Mouse (Mus musculus) brain, embryonic 14.5 days (tissue): Measurements from ENCODE around the gene S100a3. TPM values are rescaled to one million over a fixed set of nuclear protein-coding genes. Genes with fewer than 3 reads are reported as not detected.

ENCODE experiments used
- DNase-seq: peaks from one replicate; pipeline ENCODE4 v3.0.0-alpha.2; 2011; ENCODE audit warnings: low read depth
- CTCF ChIP-seq: fragments of 200-500 bp; IDR thresholded peaks from 2 replicates; pipeline ENCODE4 v1.5.1; 2012; ENCODE audit warnings: inconsistent platforms, mild to moderate bottlenecking, moderate library complexity, borderline replicate concordance; ENCODE audit not compliant: insufficient read depth, insufficient read length; ENCODE audit errors: extremely low read depth
- POLR2A ChIP-seq: fragments of 200-500 bp; IDR thresholded peaks from 2 replicates; pipeline ENCODE4 v1.6.1; 2012; ENCODE audit warnings: mild to moderate bottlenecking, inconsistent platforms, borderline replicate concordance; ENCODE audit not compliant: poor library complexity, insufficient read depth, insufficient read length, severe bottlenecking; ENCODE audit errors: extremely low read depth
- polyA plus RNA-seq: library from polyadenylated mRNA; depleted of rRNA; stranded (reverse); fragments of >200 nt; gene quantifications from 2 replicates; pipeline ENCODE4 v1.2.3, GENCODE M21; 2012

S100a3 gene
- polyA plus RNA-seq, 1 experiment, result 1.1 TPM

DNA sequence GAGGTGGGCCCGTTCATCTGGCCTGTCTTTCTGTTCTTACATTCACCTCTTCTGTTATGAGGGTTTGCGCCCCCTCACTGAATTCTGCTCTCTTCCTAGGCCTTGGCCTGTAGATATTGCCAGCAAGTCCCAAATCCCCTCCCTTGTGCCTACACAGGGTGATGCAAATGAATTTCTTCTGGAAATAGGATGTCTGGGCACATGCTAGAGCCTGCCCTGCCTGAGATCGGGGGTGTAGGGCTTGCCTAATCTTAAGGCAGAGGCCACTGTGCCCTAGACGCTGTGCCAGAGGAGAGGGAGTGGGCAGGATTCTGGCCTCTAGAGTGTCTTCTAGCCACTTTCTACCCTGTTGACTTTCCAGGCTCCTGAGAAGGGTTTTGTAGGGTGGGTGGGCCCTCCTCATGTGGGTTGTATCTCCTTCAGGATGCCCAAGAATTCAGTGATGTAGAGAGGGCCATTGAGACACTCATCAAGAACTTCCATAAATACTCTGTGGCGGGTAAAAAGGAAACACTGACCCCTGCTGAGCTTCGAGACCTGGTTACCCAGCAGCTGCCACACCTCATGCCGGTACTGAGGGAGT, 33.0 kb upstream of the S100a3 start:
- no peak for DNase-seq
- TF ChIP-seq CTCF, result no peak
- no peak for TF ChIP-seq POLR2A

DNA sequence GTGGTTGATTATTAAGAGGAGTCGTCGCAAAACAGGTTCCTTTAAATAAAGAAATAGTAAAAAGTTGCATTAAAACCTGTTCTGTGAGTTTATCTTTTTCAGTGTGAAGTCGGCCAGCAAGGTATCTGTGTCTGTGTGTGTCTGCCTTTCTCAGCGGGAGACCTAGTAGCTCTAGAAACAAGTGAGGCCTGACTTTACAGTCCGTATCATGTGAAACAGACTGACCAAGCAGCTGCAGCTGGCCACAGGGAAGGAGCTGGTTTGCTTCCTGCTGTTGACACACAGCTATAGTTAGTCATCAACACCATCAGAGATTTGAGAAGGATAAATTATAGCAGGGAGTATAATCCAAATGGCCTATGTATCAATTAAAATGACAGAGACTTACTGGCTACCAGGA, 28.7 kb upstream of the S100a3 start:
- DNase-seq, result no peak
- TF ChIP-seq POLR2A (no peak), CTCF (no peak)

DNA sequence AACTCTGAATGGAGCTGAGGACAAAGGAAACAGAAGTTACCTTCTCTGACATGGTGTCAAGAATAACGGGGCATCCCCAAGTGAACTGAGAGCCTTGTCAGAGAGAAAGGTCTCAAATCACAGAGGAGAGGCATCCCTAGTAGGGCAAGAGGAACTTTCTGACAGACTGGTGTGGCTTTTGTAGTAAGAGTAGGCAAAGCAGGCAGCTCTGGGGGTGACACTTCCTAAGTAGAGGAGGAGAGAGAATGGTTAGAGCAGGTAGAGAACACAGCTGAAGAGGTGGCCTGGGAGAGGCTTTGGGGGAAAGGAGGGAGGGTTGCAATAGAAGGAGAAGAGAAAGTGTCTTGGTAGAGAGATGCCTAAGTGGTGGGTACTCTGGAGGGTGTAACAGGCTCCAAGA, 24.9 kb upstream of the S100a3 start:
- TF ChIP-seq CTCF (no peak), POLR2A (no peak)
- DNase-seq, result no peak

DNA sequence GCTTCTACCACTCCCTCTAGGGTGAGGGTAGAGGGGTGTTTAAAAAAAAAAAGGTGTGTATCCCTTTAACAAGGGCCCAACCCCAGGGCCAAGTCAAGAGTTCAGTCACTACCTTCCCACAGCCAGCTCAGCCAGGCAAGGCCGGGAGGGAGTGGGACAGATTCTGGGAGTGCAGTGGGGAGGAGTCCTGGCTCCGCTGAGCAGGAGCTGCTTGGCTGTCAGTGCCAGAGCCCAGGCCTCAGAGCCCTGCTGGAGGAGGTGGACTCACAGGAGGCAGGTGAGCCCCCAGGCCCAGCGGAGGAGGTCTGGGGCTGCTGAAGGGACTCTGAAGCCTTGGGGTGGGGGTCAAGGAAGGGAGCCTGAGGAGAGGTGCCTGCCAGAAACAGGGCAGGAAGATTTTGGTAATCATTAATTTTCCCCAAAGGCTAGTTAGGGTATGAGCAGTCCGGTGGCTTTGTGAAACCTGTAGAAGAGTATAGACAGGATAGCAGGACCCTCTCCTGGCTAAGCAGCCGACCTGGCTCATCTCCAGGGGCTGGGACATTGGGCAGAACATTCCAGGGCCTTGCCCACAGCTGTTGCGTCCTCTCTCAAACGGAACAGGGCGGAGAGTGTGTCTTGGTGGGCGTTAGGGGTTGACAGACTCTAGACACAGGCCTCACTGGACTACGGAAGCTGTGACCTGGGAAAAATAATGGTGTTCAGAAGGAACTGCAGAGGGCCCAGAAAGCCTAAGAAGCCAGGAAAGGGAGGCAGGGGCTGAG, 23.1 kb upstream of the S100a3 start, which contains the start of gene S100a16:
Gene S100a16 (plus strand): TSS at position 114 of the 764 bp plus-strand sequence.
- TF ChIP-seq POLR2A (no peak), CTCF (no peak)
- no peak for DNase-seq

DNA sequence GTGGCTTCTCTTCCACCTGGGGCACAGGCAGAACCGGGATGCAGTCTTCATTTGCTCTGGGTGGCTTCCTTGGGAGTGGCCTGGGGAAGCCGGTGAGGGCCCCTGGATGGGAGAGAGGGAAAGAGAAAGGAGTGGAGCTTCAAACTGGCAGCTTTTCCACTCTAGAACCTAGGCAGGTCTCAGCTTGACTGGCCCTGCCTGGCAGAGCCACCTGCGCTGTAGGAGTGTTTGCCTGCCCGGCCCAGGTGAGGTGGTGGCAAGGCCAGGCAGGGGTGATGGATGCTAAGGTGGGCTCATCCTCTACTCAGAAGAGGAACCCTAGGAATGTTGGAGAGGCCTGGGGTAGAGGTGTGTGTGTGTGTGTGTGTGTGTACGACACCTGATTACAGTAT, 22.5 kb upstream of the S100a3 start:
- no peak for DNase-seq
- TF ChIP-seq POLR2A, result no peak
- no peak for TF ChIP-seq CTCF

DNA sequence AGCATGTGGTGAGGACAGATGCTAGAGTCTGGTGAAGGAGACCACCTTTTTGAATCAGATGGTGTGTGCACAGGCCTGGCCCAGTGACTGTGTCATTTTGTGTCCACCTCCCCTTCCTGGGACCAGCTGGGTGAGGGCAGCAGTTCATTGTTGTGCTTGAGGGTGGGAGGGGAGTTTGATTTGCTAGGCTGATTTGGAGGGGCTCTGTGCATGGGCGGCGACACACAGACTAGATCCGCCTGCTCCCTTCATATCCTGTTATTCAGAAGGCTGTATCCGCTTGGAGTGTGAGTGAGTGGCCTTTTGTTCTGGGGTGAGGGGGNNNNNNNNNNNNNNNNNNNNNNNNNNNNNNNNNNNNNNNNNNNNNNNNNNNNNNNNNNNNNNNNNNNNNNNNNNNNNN, 19.5 kb upstream of the S100a3 start:
- peak; percentile 63 for DNase-seq
- no peak for TF ChIP-seq CTCF
- no peak for TF ChIP-seq POLR2A

DNA sequence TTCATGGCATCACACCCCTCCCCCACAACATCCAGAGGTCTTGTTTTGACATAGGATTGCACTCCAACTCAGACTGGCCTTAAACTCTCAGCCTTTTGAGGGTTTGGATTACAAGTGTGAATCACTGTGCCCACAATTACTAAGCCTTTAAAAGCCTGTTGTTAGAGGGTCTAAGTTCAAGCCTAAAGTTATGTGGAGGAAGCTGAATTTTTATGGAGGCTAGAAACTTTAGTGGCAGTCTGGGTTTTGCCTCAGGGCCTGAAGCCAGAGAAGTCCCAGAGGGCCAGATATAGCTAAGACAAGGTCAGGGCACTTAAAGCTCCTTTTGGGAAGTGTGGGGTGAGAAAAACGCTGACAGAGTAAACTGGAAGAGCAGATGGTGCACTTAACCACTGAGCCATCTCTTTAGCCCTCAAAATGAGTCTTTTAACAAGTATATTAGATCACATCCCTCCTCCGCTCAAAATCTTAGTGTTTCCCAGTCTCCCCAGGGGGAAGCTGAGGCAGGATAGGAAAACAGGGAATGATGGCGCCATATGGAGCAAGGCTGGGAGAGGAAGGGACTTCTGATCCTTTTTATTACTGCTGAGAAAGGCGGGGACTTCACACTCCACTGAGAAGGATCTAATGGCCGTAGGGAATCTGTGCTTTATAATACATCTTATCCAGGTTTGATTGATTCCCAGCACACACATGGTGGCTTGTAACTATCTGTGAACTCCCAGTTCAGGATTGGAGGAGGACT, 10.5 kb upstream of the S100a3 start:
- no peak for TF ChIP-seq CTCF
- TF ChIP-seq POLR2A, result no peak
- DNase-seq, result no peak

DNA sequence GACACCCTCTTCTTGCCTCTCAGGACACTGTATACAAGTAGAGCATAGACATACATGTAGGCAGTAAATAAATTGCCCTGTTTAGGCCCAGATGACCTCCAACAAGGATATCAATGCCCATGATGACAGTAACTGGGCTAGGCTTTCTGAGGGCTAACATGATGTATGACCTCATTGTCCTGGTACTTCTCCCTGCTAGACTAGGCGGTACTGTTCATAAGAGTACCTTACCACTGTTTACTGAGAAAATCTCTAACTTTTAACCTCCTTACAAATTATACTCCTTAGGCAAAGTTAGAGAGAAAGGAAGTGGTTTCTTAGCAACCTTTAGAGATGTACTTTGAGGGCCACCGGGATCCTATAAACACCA, 10.0 kb upstream of the S100a3 start:
- TF ChIP-seq CTCF, result no peak
- TF ChIP-seq POLR2A, result no peak
- no peak for DNase-seq

DNA sequence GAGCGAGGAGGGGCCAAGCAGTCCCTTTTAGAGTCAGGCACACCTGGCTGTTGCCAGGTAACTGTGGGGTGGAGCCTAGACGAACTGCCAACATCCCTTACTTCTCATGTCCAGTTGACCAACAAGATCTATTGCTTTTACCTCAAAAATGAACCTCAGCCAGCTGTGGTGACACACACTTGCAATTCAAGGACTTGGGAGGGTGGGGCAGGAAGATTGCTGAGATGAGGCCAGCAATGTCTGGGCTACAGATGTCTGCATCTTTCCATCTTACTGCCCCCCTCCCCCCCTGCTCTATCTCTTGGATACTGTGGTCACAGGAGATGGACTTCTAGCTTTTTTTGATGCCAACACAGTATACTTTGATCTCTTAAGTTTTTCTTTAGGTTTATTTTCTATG, 8.1 kb upstream of the S100a3 start:
- no peak for DNase-seq
- TF ChIP-seq CTCF, result no peak
- no peak for TF ChIP-seq POLR2A

DNA sequence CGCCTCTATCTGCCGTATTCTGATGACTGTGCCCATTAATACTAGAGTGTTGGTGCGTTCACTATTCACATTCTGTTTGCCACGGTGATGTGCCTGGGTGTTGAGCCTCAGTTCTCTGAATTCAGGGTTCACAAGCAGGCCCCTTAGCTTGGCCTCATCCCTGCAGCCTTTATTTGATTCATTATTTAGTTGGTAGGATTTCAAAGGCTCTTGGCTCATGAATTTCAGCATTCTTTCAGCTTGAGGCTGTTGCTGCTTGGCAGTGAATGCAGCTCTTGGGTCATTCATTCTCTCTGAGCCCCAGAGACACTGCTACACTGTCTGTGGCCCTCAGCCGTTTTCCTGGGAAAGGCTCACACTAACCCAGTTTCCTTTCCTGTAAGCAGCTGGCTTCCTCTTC, 4.4 kb upstream of the S100a3 start:
- no peak for TF ChIP-seq CTCF
- no peak for TF ChIP-seq POLR2A
- peak; percentile 93 for DNase-seq

DNA sequence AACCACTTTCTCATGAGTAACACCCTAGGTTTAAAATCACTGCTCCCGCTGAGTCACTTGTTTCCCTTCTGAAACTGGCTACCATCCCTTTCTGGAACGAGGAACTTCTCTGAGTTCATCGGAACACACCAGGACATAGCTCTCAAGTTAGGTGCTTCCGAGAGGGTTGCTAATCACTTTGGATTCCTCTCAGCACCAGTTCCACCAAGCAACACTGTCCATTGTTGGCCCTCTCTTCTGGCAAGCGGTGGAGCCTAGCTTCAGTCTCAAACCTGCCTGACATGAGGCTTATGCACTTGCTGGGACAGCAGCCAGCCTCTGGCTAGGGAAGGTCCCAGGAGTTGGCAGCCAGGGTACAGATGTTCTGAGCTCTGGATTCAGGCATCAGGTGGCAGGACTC, 14.3 kb downstream of the S100a3 start:
- DNase-seq, result no peak
- TF ChIP-seq POLR2A (no peak), CTCF (no peak)

DNA sequence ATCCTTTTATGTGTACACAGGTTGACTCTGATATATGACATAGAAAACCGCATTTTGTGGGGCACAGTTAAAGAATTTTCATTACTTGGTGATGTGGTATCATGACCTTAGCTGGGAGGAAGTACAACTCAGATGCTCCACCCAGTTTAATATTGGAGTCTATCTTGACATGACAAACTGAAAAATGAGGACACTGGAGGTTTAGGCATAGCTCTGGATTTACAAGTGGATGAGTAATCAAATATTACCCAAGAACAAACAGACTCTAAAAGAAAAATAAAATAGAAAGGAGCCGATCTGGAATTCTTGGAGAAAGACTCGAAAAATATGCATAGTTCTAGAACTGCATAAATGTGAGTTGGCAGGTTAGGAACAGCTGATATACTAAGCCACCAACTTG, 14.9 kb downstream of the S100a3 start:
- no peak for DNase-seq
- TF ChIP-seq CTCF, result no peak
- no peak for TF ChIP-seq POLR2A

DNA sequence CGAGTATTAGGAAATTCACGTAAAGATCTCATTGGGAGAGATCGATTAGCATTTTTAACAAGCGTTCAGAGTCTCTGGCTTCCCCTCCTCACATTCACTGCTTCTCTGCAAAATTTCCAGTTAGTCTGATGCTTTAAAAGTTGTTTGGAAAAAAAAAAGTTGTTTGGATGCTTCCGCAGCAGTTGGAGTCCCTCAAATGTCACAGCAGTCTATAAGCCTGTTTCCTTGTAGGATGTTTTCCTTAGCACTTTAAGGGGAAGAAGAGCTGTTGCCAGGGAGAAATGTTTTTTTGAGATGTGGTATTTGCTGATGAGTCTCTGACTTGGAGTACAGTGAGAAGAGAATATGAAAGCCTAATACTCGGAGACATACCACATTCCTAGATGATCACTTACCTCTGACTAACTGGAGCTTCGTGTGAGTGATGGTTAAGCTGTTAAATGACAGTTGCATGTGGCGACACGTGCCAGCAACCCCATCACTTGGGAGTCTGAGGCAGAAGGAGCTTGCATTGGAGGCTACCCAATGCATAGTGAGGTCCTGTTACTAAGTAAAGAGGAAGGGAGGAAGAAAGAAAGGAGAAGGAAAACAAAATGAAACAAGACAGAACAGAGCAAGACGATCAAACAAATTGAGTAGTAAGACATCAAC, 16.1 kb downstream of the S100a3 start:
- no peak for DNase-seq
- TF ChIP-seq CTCF, result no peak
- no peak for TF ChIP-seq POLR2A
